Mouse (Mus musculus) heart, embryonic 12.5 days (tissue): ENCODE data around the gene Mdfic. TPM values are rescaled to one million over a fixed set of nuclear protein-coding genes. Genes with fewer than 3 reads are reported as not detected.

Experiments used
- ATAC-seq: fragments of 200-750 bp; cut with Nextera tagmentation; 2 replicates; pipeline ENCODE4 v1.8.0; 2017; ENCODE audit warnings: moderate TSS enrichment, moderate library complexity; ENCODE audit not compliant: insufficient number of reproducible peaks, low FRiP score
- H3K27ac ChIP-seq: fragments of 300-500 bp; sonication (generic); 2 replicates; pipeline ENCODE4 v1.5.1; 2016; ENCODE audit warnings: mild to moderate bottlenecking, moderate library complexity; ENCODE audit not compliant: poor library complexity, severe bottlenecking
- H3K27me3 ChIP-seq: fragments of 300-500 bp; sonication (generic); replicated peaks from 2 replicates; pipeline ENCODE4 v1.6.1; 2016; ENCODE audit warnings: mild to moderate bottlenecking, moderate library complexity
- H3K36me3 ChIP-seq: fragments of 300-500 bp; sonication (generic); 2 replicates; pipeline ENCODE4 v1.6.1; 2016; ENCODE audit warnings: mild to moderate bottlenecking, moderate library complexity
- H3K4me1 ChIP-seq: fragments of 300-500 bp; sonication (generic); replicated peaks from 2 replicates; pipeline ENCODE4 v1.6.1; 2016; ENCODE audit warnings: mild to moderate bottlenecking
- H3K4me2 ChIP-seq: fragments of 300-500 bp; sonication (generic); 2 replicates; pipeline ENCODE4 v1.6.1; 2016; ENCODE audit warnings: mild to moderate bottlenecking, moderate library complexity
- H3K4me3 ChIP-seq: fragments of 300-500 bp; sonication (generic); 2 replicates; pipeline ENCODE4 v1.5.1; 2016; ENCODE audit warnings: mild to moderate bottlenecking
- H3K9ac ChIP-seq: fragments of 300-500 bp; sonication (generic); 2 replicates; pipeline ENCODE4 v1.6.1; 2016; ENCODE audit warnings: mild to moderate bottlenecking, moderate library complexity
- H3K9me3 ChIP-seq: fragments of 300-500 bp; sonication (generic); replicated peaks from 2 replicates; pipeline ENCODE4 v1.6.1; 2016; ENCODE audit warnings: mild to moderate bottlenecking, moderate library complexity
- WGBS: fragments of 180-500 bp; shearing (Covaris S2); methylation state at CpG from one replicate; pipeline ENCODE4 v1.1.7; 2016; 5-methylcytosine and 5-hydroxymethylcytosine counted together
- polyA plus RNA-seq: library from polyadenylated mRNA; unstranded; fragments of >200 nt; fragmentation: Nextera tagmentation; extraction: Ambion mirVana; gene quantifications from 2 replicates; pipeline ENCODE4 v1.2.1, GENCODE M21; 2016

Mdfic gene
- polyA plus RNA-seq, 1 experiment from 2014 or later, result 7.0 TPM

- Histone ChIP-seq H3K4me3 (no peak overlapping the region), H3K9me3 (no peaks in the 10 kb centered on the region), H3K9ac (0 out of 2 replicates have a peak overlapping the region, but pooled peaks have one; percentile 2), H3K27me3 (no peaks in the 10 kb centered on the region), H3K4me2 (no peak overlapping the region), H3K36me3 (0 out of 2 replicates have a peak, but pooled peaks cover 1% of the 10 kb centered on the region), H3K4me1 (peaks cover 10% of the 10 kb centered on the region), H3K27ac (no peak overlapping the region)
- ATAC-seq, result peak; percentile 39; the same call in 1 of the 2 replicates
- 68% methylated on average over 12 of the region's 12 CpGs for WGBS
These were observed 72.5 kb downstream of the Mdfic start for GRCm38 (mm10) chr6:15792680-15793601.

GRCm38 (mm10) chr6:15793602-15794345 lies 73.3 kb downstream of the Mdfic start:
- Histone ChIP-seq H3K9me3 (no peaks in the 10 kb centered on the region), H3K27ac (no peak overlapping the region), H3K36me3 (0 out of 2 replicates have a peak, but pooled peaks cover 6% of the 10 kb centered on the region), H3K4me1 (peaks cover 10% of the 10 kb centered on the region), H3K9ac (no peak overlapping the region), H3K27me3 (no peaks in the 10 kb centered on the region), H3K4me3 (no peak overlapping the region), H3K4me2 (no peak overlapping the region)
- 73% methylated on average over 8 of the region's 8 CpGs for WGBS
- no peak for ATAC-seq

- H3K9ac ChIP-seq, result no peak overlapping the region
These were observed 74.3 kb downstream of the Mdfic start for GRCm38 (mm10) chr6:15794801-15795200.

GRCm38 (mm10) chr6:15807382-15807781 lies 86.9 kb downstream of the Mdfic start:
- Histone ChIP-seq H3K27ac (no peak overlapping the region), H3K4me2 (no peak overlapping the region), H3K4me1 (no peaks in the 10 kb centered on the region), H3K27me3 (no peaks in the 10 kb centered on the region), H3K4me3 (no peak overlapping the region), H3K9me3 (no peaks in the 10 kb centered on the region), H3K36me3 (no peaks in the 10 kb centered on the region), H3K9ac (no peak overlapping the region)
- no peak for ATAC-seq
- 55% methylated on average over 5 of the region's 5 CpGs for WGBS

More at GRCm38 (mm10) chr6:15794801-15795200, 74.3 kb downstream of the Mdfic start:
- Histone ChIP-seq H3K4me3 (no peak overlapping the region), H3K36me3 (peaks cover 10% of the 10 kb centered on the region), H3K4me2 (no peak overlapping the region), H3K4me1 (peaks cover 4% of the 10 kb centered on the region), H3K27ac (no peak overlapping the region), H3K9me3 (no peaks in the 10 kb centered on the region), H3K27me3 (no peaks in the 10 kb centered on the region)
- ATAC-seq, result no peak
- WGBS, result 79% methylated on average over 3 of the region's 3 CpGs

GRCm38 (mm10) chr6:15825236-15825635 lies 104.8 kb downstream of the Mdfic start:
- ATAC-seq, result no peak
- WGBS, result 72% methylated on average over 3 of the region's 3 CpGs
- no peak overlapping the region for H3K27ac ChIP-seq
- no peak overlapping the region for H3K4me3 ChIP-seq
- peaks cover 16% of the 10 kb centered on the region for H3K4me1 ChIP-seq
- H3K36me3 ChIP-seq, result no peaks in the 10 kb centered on the region
- no peak overlapping the region for H3K9ac ChIP-seq
- H3K9me3 ChIP-seq, result no peaks in the 10 kb centered on the region
- no peaks in the 10 kb centered on the region for H3K27me3 ChIP-seq
- H3K4me2 ChIP-seq, result no peak overlapping the region

DNA sequence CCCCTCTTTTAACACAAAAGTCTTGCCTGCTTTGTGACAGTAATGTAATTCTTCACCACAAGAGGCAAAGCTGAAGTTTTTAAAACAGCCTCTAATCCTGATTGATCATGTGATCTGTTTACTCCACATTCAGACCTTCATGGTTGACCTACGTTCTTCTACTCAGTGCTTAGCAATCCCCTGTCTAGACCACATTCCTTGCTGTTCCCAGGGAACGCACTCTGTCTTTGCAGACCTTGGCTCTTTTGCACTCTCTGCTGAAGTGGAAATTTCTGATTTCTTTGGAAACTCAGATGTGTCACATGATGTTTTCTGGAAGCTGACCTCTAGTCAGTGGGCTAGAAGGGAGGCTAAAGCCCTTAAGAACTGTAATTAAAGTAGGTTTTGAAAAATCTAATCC lies 109.4 kb downstream of the Mdfic start:
- Histone ChIP-seq H3K4me1 (peaks cover 13% of the 10 kb centered on the region), H3K9ac (no peak overlapping the region), H3K27me3 (no peaks in the 10 kb centered on the region), H3K27ac (peak overlapping the region; percentile 21; the same call in 1 of the 2 replicates), H3K4me3 (no peak overlapping the region), H3K9me3 (no peaks in the 10 kb centered on the region; the same call in 1 of the 2 replicates), H3K4me2 (peak overlapping the region; percentile 31), H3K36me3 (no peaks in the 10 kb centered on the region)
- ATAC-seq, result no peak
- 44% methylated on average over 2 of the region's 2 CpGs for WGBS

GRCm38 (mm10) chr6:15830651-15831050 lies 110.2 kb downstream of the Mdfic start:
- H3K4me3 ChIP-seq, result no peak overlapping the region
- H3K27me3 ChIP-seq, result no peaks in the 10 kb centered on the region
- no peak for ATAC-seq
- peaks cover 13% of the 10 kb centered on the region for H3K4me1 ChIP-seq
- H3K27ac ChIP-seq, result no peak overlapping the region
- H3K36me3 ChIP-seq, result no peaks in the 10 kb centered on the region
- H3K9me3 ChIP-seq, result no peaks in the 10 kb centered on the region; the same call in 1 of the 2 replicates
- 40% methylated on average over 1 of the region's 1 CpGs for WGBS
- no peak overlapping the region for H3K9ac ChIP-seq
- H3K4me2 ChIP-seq, result no peak overlapping the region

DNA sequence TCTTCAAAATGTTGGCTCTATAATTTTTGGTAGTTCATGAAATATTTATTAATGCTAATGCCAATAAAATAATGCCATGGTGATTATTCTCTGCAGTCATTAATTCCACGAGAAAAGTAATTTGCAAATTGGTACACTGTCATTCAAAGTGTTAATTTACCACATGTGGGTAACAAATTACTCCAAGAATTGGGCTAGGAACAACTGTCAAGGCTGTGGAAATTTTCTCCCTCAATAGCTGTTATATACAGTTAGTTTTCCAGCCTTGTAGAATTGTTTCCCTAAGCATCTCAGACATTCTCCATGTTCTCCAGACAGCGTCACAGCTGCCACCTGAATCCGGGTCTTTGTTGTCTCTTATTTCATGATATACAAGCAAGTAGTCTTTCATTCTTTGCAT lies 117.2 kb downstream of the Mdfic start:
- WGBS, result 74% methylated on average over 3 of the region's 3 CpGs
- Histone ChIP-seq H3K27ac (no peak overlapping the region), H3K4me3 (no peak overlapping the region), H3K4me1 (no peaks in the 10 kb centered on the region), H3K9me3 (no peaks in the 10 kb centered on the region; the same call in 1 of the 2 replicates), H3K36me3 (no peaks in the 10 kb centered on the region), H3K9ac (no peak overlapping the region), H3K4me2 (no peak overlapping the region), H3K27me3 (no peaks in the 10 kb centered on the region)
- ATAC-seq, result no peak

- H3K27me3 ChIP-seq, result no peaks in the 10 kb centered on the region
- H3K36me3 ChIP-seq, result no peaks in the 10 kb centered on the region
- no peaks in the 10 kb centered on the region for H3K4me1 ChIP-seq
- H3K4me3 ChIP-seq, result no peak overlapping the region
- no peak overlapping the region for H3K27ac ChIP-seq
- H3K9ac ChIP-seq, result no peak overlapping the region
- ATAC-seq, result no peak
- WGBS, result 63% methylated on average over 3 of the region's 3 CpGs
- H3K4me2 ChIP-seq, result no peak overlapping the region
- H3K9me3 ChIP-seq, result no peaks in the 10 kb centered on the region
These were observed 119.4 kb downstream of the Mdfic start for GRCm38 (mm10) chr6:15839831-15840230.

- WGBS, result 89% methylated on average over 2 of the region's 2 CpGs
- H3K4me3 ChIP-seq, result no peak overlapping the region
- no peaks in the 10 kb centered on the region for H3K9me3 ChIP-seq
- H3K27ac ChIP-seq, result no peak overlapping the region
- H3K4me1 ChIP-seq, result no peaks in the 10 kb centered on the region
- H3K9ac ChIP-seq, result no peak overlapping the region
- no peak for ATAC-seq
- no peaks in the 10 kb centered on the region for H3K36me3 ChIP-seq
- no peak overlapping the region for H3K4me2 ChIP-seq
- H3K27me3 ChIP-seq, result no peaks in the 10 kb centered on the region
These were observed 120.0 kb downstream of the Mdfic start for GRCm38 (mm10) chr6:15840429-15840828.
